Mouse (Mus musculus) MEL (cell line): ENCODE measurements at regions not wholly inside any gene's neighbourhood (a gene's known extent, or its start where the extent isn't known, plus 50 kb on each side); places are given as distances from the start of the nearest gene placed in this dataset.

Experiments used
- CHD1 ChIP-seq: IDR thresholded peaks from 2 replicates; pipeline ENCODE4 v1.6.1; 2012; ENCODE audit warnings: low read depth, mild to moderate bottlenecking, inconsistent platforms, low read length, improper control_type of control experiment
- CTCF ChIP-seq, 3 experiments: IDR thresholded peaks in 2 of 3; conservative IDR thresholded peaks in 1 of 3; 2 replicates each; pipeline ENCODE4 v1.5.1; 2011 to 2012; ENCODE audit warnings: low read length in 3 of 3, low read depth in 2 of 3, mild to moderate bottlenecking in 2 of 3, improper control_type of control experiment in 1 of 3, inconsistent platforms in 1 of 3, mixed read lengths in 1 of 3, moderate library complexity in 1 of 3; ENCODE audit not compliant: control insufficient read depth in 1 of 3, insufficient read depth in 1 of 3, poor library complexity in 1 of 3, severe bottlenecking in 1 of 3
- EP300 ChIP-seq, 2 experiments: IDR thresholded peaks; 2 replicates each; pipeline ENCODE4 v1.6.1; 2011; ENCODE audit warnings: improper control_type of control experiment in 2 of 2, low read length in 2 of 2, low read depth in 1 of 2, mild to moderate bottlenecking in 1 of 2
- MYB ChIP-seq: IDR thresholded peaks from 2 replicates; pipeline ENCODE4 v1.6.1; 2011; ENCODE audit warnings: mild to moderate bottlenecking, low read depth, low read length, improper control_type of control experiment
- NELFE ChIP-seq: IDR thresholded peaks from 2 replicates; pipeline ENCODE4 v1.6.1; 2011; ENCODE audit warnings: low read depth, low read length, improper control_type of control experiment
- POLR2A ChIP-seq, 2 experiments: IDR thresholded peaks; 2 replicates each; pipeline ENCODE4 v1.6.1; 2011 to 2012; ENCODE audit warnings: low read length in 2 of 2, mild to moderate bottlenecking in 2 of 2, control low read depth in 1 of 2, improper control_type of control experiment in 1 of 2, low read depth in 1 of 2, moderate library complexity in 1 of 2; ENCODE audit not compliant: control insufficient read depth in 1 of 2, insufficient read depth in 1 of 2, poor library complexity in 1 of 2
- POLR2AphosphoS2 ChIP-seq: IDR thresholded peaks from 2 replicates; pipeline ENCODE4 v1.6.1; 2011; ENCODE audit warnings: low read length, improper control_type of control experiment
- POLR2AphosphoS5 ChIP-seq: IDR thresholded peaks from 2 replicates; pipeline ENCODE4 v1.6.1; 2012; ENCODE audit warnings: low read depth, borderline replicate concordance, mild to moderate bottlenecking, inconsistent platforms, low read length, moderate library complexity, mixed read lengths
- TCF12 ChIP-seq: IDR thresholded peaks from 2 replicates; pipeline ENCODE4 v1.6.1; 2014; ENCODE audit warnings: low read depth, mild to moderate bottlenecking, inconsistent platforms, low read length, improper control_type of control experiment, moderate library complexity

DNA sequence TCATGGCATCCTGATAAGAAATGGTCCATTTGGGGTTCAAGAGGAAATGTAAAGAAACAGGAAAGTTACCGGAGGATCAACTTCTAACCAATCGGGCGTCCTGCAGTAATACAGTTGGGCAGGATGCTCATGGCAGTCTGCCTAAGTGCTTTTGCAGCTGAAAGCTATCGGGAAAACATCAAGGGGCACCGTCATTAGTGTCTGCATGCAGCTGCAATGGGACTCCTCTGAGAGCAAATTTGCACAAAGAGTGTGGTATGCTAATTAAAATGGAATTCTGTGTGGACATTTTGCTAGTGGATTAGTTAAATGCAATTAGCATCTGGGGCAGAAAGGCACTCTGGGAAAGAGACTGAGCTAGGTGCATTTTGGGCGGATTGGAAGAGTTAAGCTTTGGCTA lies 160.3 kb downstream of the Utp18 start:
- TF ChIP-seq POLR2A (IDR thresholded peaks at IDR 0.05; ENCODE audit: control insufficient read depth in 1 of 2, insufficient read depth in 1 of 2, low read depth in 1 of 2, low read length in 2 of 2, poor library complexity in 1 of 2) (no peak), CTCF (IDR thresholded peaks at IDR 0.05 in 2 of 3, conservative IDR thresholded peaks at IDR 0.05 in 1 of 3; ENCODE audit: control insufficient read depth in 1 of 3, insufficient read depth in 1 of 3, low read depth in 2 of 3, low read length in 3 of 3, poor library complexity in 1 of 3, severe bottlenecking in 1 of 3) (no peak), MYB (no peak), CHD1 (no peak), NELFE (no peak), EP300 (IDR thresholded peaks at IDR 0.05; ENCODE audit: low read depth in 1 of 2, low read length in 2 of 2) (no peak), TCF12 (no peak), POLR2AphosphoS2 (no peak), POLR2AphosphoS5 (no peak)
